Mouse (Mus musculus) bone marrow macrophage, adult 2 months (primary cell): ENCODE data around the gene Arl5c.

Experiments used
- CTCF ChIP-seq: IDR thresholded peaks from 2 replicates; pipeline ENCODE4 v1.5.1; 2012; ENCODE audit warnings: low read depth, mild to moderate bottlenecking, low read length, moderate library complexity
- POLR2A ChIP-seq: IDR thresholded peaks from 2 replicates; pipeline ENCODE4 v1.6.1; 2012; ENCODE audit warnings: mild to moderate bottlenecking, low read depth, low read length, borderline replicate concordance

DNA sequence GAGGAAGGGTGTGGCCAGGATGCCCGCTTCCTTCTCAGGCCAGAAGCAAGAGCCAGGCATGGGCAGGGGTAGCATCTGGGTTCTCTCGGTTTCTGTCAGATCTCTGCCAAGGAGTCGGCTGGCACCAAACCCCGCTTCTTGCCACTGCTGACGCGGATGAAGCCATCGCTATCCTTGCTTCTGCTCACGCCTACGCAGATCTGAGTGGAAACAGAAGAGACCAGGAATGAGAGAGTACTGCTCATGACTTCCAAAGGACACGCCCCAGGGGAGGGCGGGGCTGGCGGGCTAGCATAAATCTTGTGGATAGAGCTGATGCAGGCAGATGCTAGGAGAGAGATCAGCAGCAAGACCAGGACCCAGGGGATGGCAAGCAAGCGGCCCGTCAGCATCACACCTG lies 41.9 kb upstream of the Arl5c start:
- TF ChIP-seq CTCF = no peak
- TF ChIP-seq POLR2A = no peak
